Mouse (Mus musculus) intestine, postnatal 0 days (tissue): ENCODE measurements around the gene 1700001P01Rik. TPM values are rescaled to one million over a fixed set of nuclear protein-coding genes. Genes with fewer than 3 reads are reported as not detected.

Experiments used
- ATAC-seq: fragments of 200-750 bp; cut with Nextera tagmentation; 2 replicates; pipeline ENCODE4 v1.8.0; 2017; ENCODE audit warnings: mild to moderate bottlenecking, moderate TSS enrichment, moderate library complexity
- H3K27ac ChIP-seq: fragments of 300-500 bp; sonication (generic); 2 replicates; pipeline ENCODE4 v1.5.1; 2014; ENCODE audit warnings: mild to moderate bottlenecking, low read depth, low read length, moderate library complexity
- H3K27me3 ChIP-seq: fragments of 300-500 bp; sonication (generic); replicated peaks from 2 replicates; pipeline ENCODE4 v1.6.1; 2014; ENCODE audit warnings: low read length, mixed read lengths; ENCODE audit not compliant: control insufficient read depth, insufficient read depth
- H3K36me3 ChIP-seq: fragments of 300-500 bp; sonication (generic); 2 replicates; pipeline ENCODE4 v1.6.1; 2014; ENCODE audit warnings: mild to moderate bottlenecking, moderate library complexity; ENCODE audit not compliant: control insufficient read depth, insufficient read depth
- H3K4me1 ChIP-seq: fragments of 300-500 bp; sonication (generic); replicated peaks from 2 replicates; pipeline ENCODE4 v1.6.1; 2014; ENCODE audit warnings: antibody characterized with exemption, low read length, mixed read lengths; ENCODE audit not compliant: control insufficient read depth, insufficient read depth
- H3K4me2 ChIP-seq: fragments of 300-500 bp; sonication (generic); replicated peaks from 2 replicates; pipeline ENCODE4 v1.6.1; 2014; ENCODE audit warnings: low read depth, mild to moderate bottlenecking, moderate library complexity
- H3K4me3 ChIP-seq: fragments of 300-500 bp; sonication (generic); 2 replicates; pipeline ENCODE4 v1.5.1; 2014; ENCODE audit warnings: low read depth, low read length
- H3K9ac ChIP-seq: fragments of 300-500 bp; sonication (generic); 2 replicates; pipeline ENCODE4 v1.6.1; 2014; ENCODE audit warnings: mild to moderate bottlenecking, low read depth, low read length
- H3K9me3 ChIP-seq: fragments of 300-500 bp; sonication (generic); 2 replicates; pipeline ENCODE4 v1.6.1; 2016; ENCODE audit warnings: mixed run types; ENCODE audit not compliant: control insufficient read depth
- CTCF ChIP-seq: sonication (generic); IDR thresholded peaks from 2 replicates; pipeline ENCODE4 v1.5.1; 2016; ENCODE audit warnings: low read depth, mild to moderate bottlenecking, control low read depth, antibody characterized with exemption, moderate library complexity
- WGBS: fragments of 180-500 bp; shearing (Covaris S2); extraction: QIAGEN DNeasy Blood & Tissue Kit; methylation state at CpG from one replicate; pipeline ENCODE4 v1.1.7; 2014; 5-methylcytosine and 5-hydroxymethylcytosine counted together
- polyA plus RNA-seq: library from polyadenylated mRNA; unstranded; fragments of >200 nt; fragmentation: Nextera tagmentation; extraction: Ambion mirVana; gene quantifications from 2 replicates; pipeline ENCODE4 v1.2.1, GENCODE M21; 2015

Gene 1700001P01Rik
- polyA plus RNA-seq, 1 experiment from 2014 or later = not detected

DNA sequence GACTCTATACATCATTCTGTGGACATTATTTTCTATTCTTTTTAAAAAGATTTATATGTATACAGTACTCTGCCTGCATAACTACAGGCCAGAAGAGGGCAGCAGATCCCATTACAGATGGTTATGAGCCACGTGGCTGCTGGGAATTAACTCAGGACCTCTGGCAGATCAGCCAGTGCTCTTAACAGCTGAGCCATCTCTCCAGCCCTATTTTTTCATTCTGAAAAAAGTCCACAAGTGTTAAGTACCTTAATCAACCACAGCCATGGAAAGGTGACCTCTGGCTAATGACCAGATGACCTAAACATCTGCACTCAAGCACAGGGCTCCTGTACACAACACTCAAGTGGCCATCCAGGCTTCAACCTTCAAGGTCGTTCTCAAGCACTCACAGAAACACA, 1.4 kb upstream of the 1700001P01Rik start:
- H3K4me2 ChIP-seq = no peak overlapping the region
- 49% methylated on average over 2 of the region's 2 CpGs for whole genome bisulfite sequencing
- 0 out of 2 replicates have a peak, but pooled peaks cover 2% of the 10 kb centered on the region for H3K4me1 ChIP-seq
- no peak for ATAC-seq
- H3K27me3 ChIP-seq = no peaks in the 10 kb centered on the region
- peaks cover 43% of the 10 kb centered on the region for H3K36me3 ChIP-seq
- peak; percentile 65 for TF ChIP-seq CTCF
- no peak overlapping the region for H3K27ac ChIP-seq
- no peaks in the 10 kb centered on the region for H3K9me3 ChIP-seq
- no peak overlapping the region for H3K9ac ChIP-seq
- no peak overlapping the region for H3K4me3 ChIP-seq

DNA sequence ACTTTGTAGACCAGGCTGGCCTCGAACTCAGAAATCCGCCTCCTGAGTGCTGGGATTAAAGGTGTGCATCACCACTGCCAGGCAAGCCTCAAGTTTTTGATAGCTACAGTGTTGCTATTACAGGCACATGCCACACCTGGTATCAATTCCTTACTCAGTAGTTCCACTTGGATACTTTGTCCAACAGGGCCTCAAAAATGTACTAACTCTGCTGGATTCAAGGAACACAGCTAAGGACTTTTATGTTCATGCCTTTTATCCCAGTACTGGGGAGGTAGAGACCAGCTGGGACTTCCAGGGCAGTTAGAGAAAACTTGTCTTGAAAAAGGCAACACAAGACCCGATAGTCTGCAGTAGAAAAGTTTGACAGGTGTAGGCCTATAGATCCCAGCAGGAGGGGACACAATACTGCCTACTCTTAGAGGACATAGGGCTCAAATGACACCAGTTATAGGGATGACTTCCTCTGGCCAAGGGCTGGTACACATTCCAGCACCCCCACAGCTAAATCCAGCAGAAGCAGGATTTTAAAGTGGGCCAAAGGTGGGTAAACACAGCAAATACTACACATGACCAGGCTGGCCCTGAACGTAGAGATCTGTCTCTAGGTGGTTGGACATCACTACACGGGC, 895 bp upstream of the 1700001P01Rik start:
- no peaks in the 10 kb centered on the region for H3K9me3 ChIP-seq
- no peak overlapping the region for H3K4me3 ChIP-seq
- no peaks in the 10 kb centered on the region for H3K27me3 ChIP-seq
- 57% methylated on average over 5 of the region's 5 CpGs for WGBS
- no peak overlapping the region for H3K9ac ChIP-seq
- H3K4me2 ChIP-seq = no peak overlapping the region
- no peak for ATAC-seq
- H3K36me3 ChIP-seq = peaks cover 43% of the 10 kb centered on the region
- TF ChIP-seq CTCF = no peak
- 0 out of 2 replicates have a peak, but pooled peaks cover 2% of the 10 kb centered on the region for H3K4me1 ChIP-seq
- no peak overlapping the region for H3K27ac ChIP-seq

DNA sequence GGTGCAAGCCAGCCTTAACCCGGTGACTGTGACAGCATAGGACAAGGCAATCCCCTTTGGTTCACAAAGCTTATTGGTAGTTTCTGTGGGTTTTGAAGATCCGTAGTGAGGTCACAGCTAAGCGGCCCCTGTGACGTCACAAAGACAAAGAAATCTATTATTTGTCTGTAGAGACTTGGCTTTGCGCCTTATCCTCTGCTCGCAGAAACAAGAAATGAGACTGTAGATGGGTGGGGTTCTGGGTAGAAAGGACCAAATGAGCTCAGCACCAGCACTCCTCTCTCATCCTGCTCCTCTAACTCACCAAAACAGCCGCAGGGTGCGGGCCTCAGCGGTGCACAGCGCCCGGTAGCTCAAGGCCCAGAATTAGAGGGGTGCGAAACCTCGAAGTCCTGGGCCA, 532 bp downstream of the 1700001P01Rik start:
- H3K4me1 ChIP-seq = no peaks in the 10 kb centered on the region
- H3K36me3 ChIP-seq = peaks cover 35% of the 10 kb centered on the region
- TF ChIP-seq CTCF = no peak
- no peak overlapping the region for H3K4me3 ChIP-seq
- no peak for ATAC-seq
- no peaks in the 10 kb centered on the region for H3K27me3 ChIP-seq
- WGBS = 77% methylated on average over 13 of the region's 13 CpGs
- H3K9ac ChIP-seq = no peak overlapping the region
- no peaks in the 10 kb centered on the region for H3K9me3 ChIP-seq
- H3K27ac ChIP-seq = no peak overlapping the region
- no peak overlapping the region for H3K4me2 ChIP-seq

DNA sequence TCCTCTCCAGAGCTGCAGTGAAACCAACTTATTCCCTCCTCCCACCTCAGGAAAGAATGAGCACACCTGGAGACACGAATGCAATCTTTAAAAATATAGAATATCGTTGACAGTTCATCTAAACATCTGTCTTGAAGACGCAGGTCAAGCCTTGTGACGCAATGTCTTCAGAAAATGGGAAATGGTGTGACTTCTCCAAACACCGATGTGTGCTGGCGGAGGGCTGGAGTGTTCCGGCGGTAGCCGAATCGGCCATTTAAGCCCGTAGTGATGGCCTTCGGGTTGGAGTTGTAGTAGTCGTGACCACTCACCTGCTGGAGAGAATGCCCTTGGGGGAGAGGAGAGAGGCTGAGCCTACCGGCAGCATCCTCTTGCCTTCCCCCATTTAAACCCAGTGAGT, 4.3 kb downstream of the 1700001P01Rik start:
- no peak overlapping the region for H3K9ac ChIP-seq
- H3K9me3 ChIP-seq = no peaks in the 10 kb centered on the region
- H3K4me3 ChIP-seq = no peak overlapping the region
- no peak for ATAC-seq
- TF ChIP-seq CTCF = no peak
- no peaks in the 10 kb centered on the region for H3K27me3 ChIP-seq
- H3K4me1 ChIP-seq = no peaks in the 10 kb centered on the region
- 74% methylated on average over 14 of the region's 14 CpGs for WGBS
- H3K4me2 ChIP-seq = no peak overlapping the region
- peaks cover 2% of the 10 kb centered on the region; the same call in 1 of the 2 replicates for H3K36me3 ChIP-seq
- no peak overlapping the region for H3K27ac ChIP-seq

DNA sequence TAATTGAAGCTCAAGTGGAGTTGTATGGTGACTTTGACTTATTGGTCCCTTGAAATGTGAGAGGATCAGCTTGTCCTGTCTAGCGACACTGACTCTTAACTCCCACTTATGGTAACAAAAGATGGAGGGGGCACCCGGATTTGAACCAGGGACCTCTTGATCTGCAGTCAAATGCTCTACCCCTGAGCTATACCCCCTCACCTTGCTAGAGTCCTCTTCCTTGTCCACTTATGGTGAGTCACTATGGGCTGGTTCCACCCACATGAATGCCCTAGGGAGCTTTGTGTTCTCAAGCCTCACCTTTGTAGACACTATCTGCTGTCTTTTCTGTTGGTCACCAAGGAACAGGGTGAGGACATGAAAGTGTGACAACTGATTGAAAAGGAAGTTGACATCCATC, 6.0 kb downstream of the 1700001P01Rik start:
- ATAC-seq = peak; percentile 35; the same call in 1 of the 2 replicates
- peaks cover 2% of the 10 kb centered on the region; the same call in 1 of the 2 replicates for H3K36me3 ChIP-seq
- TF ChIP-seq CTCF = no peak

DNA sequence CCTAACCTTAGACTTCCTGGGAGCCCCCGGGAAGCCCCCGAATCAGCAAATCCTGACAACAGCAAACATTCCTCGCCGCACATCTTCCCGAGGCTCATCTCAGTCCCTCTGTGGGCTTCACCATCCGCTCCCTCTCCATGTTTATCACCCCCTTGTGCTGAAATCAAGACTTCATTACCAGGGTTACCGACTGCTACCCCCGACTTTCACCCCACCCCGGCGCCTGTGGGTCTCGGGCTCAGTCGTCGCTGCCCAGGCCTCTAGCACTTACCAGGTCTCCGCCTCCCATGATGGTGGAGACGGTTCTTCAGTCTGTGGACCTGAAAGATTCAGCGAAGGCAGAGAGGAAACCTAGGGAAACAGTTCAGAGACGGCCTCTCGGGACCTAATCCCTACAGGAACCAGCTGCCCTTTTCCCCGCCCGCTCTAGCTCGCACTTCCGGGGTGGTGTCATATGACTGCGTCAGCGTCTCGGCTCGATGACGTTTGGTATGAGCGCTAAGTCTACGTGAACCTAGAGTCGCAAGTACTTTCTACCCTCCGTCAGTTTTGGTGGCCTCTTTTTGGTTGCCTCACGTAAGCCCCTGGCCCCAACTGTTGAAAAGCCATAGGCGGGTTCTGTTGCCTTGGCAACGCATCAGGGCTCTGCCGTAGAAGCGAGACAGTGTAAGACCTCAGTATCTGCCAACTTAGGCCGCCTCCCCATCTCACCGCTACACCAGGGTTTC, 9.4 kb downstream of the 1700001P01Rik start, which contains the start of gene Cwc25:
Gene Cwc25, minus strand, starts transcription at position 403 of the 728 bp plus-strand sequence.
- peak within 1 kb of the TSS; percentile 78 for H3K4me3 ChIP-seq
- peak; percentile 89 for ATAC-seq
- WGBS = under 1% methylated on average over 38 of the region's 38 CpGs
- H3K27ac ChIP-seq = peak within 1 kb of the TSS; percentile 79
- H3K4me2 ChIP-seq = peak within 1 kb of the TSS; percentile 61
- peak within 1 kb of the TSS; percentile 75 for H3K9ac ChIP-seq
- TF ChIP-seq CTCF = no peak
- H3K27me3 ChIP-seq = no peaks in the 10 kb centered on the region
- no peaks in the 10 kb centered on the region for H3K4me1 ChIP-seq
- H3K9me3 ChIP-seq = no peaks in the 10 kb centered on the region
- H3K36me3 ChIP-seq = peaks cover 24% of the 10 kb centered on the region

More for the DNA sequence above, 6.0 kb downstream of the 1700001P01Rik start:
- Histone ChIP-seq H3K4me1 (no peaks in the 10 kb centered on the region), H3K9ac (no peak overlapping the region), H3K4me2 (no peak overlapping the region), H3K9me3 (no peaks in the 10 kb centered on the region), H3K27ac (no peak overlapping the region), H3K4me3 (no peak overlapping the region), H3K27me3 (no peaks in the 10 kb centered on the region)
- WGBS = 26% methylated on average over 2 of the region's 2 CpGs
